In the genomic region with DNA sequence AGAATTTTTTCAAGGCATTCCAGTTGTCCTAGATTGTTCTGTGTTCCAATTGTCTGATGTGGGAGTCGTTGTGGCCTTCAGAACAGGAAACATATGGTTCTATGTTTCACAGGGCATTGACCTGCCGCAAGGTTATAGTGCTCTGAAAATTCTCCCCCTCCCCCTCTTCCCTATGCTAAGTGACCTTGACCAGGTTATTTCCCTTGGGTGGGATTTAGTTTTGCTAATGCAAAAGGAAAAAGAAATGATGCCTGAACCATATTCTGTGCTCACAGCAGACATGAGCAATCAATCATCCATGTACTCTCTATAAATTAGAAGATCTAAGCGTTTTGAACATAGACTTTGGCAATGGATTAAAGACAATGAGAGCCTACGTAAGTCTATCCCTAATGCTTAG, we compare ENCODE assay signal across 13 mouse cellular contexts.
"Had no signal": no experiment of that assay in that cellular context is flagged by ENCODE, and none has a peak within 500 bp of the region (broad histone marks: within the 10 kb centered on the region; RNA-seq: fewer than 3 reads in every experiment).

No protein-coding gene starts in this region.

- ATAC-seq: intestine, postnatal 0 days had no signal

- H3K9me3 ChIP-seq: liver, embryonic 13.5 days; neural tube, embryonic 13.5 days; stomach, embryonic 15.5 days had no signal

- H3K4me3 ChIP-seq: liver, embryonic 13.5 days; neural tube, embryonic 13.5 days; stomach, embryonic 15.5 days had no signal

- H3K36me3 ChIP-seq: liver, embryonic 13.5 days; neural tube, embryonic 13.5 days; stomach, embryonic 15.5 days had no signal

- H3K4me2 ChIP-seq: liver, embryonic 13.5 days had no signal

- DNase-seq: kidney, postnatal 4 days; left cerebral cortex, postnatal 4 days; liver, embryonic 13.5 days; lung, adult 2 months; lung, postnatal 14 days; lung, postnatal 4 days; midbrain, embryonic 14.5 days; right cerebral cortex, postnatal 25 days; spleen, adult 18-20 months; thymus, postnatal 25 days had no signal

- H3K27ac ChIP-seq: liver, embryonic 13.5 days; neural tube, embryonic 13.5 days; stomach, embryonic 15.5 days had no signal

- H3K9ac ChIP-seq: liver, embryonic 13.5 days; neural tube, embryonic 13.5 days; stomach, embryonic 15.5 days had no signal

- H3K27me3 ChIP-seq: liver, embryonic 13.5 days; neural tube, embryonic 13.5 days; stomach, embryonic 15.5 days had no signal
